Mouse (Mus musculus) kidney, embryonic 14.5 days (tissue): ENCODE results near the gene Ap1g2. TPM values are rescaled to one million over a fixed set of nuclear protein-coding genes. Genes with fewer than 3 reads are reported as not detected.

Experiments
- ATAC-seq: fragments of 200-750 bp; cut with Nextera tagmentation; 2 replicates; pipeline ENCODE4 v1.8.0; 2017; ENCODE audit warnings: moderate number of reproducible peaks, mild to moderate bottlenecking, moderate TSS enrichment, moderate library complexity; ENCODE audit not compliant: low FRiP score, low TSS enrichment
- H3K27ac ChIP-seq: fragments of 300-500 bp; sonication (generic); 2 replicates; pipeline ENCODE4 v1.5.1; 2014; ENCODE audit warnings: low read depth, mild to moderate bottlenecking, low read length, moderate library complexity, mixed read lengths
- H3K27me3 ChIP-seq: fragments of 300-500 bp; sonication (generic); 2 replicates; pipeline ENCODE4 v1.6.1; 2014; ENCODE audit warnings: mild to moderate bottlenecking, low read length; ENCODE audit not compliant: control insufficient read depth, insufficient read depth
- H3K36me3 ChIP-seq: fragments of 300-500 bp; sonication (generic); 2 replicates; pipeline ENCODE4 v1.6.1; 2014; ENCODE audit warnings: low read length, mixed read lengths; ENCODE audit not compliant: control insufficient read depth, insufficient read depth
- H3K4me1 ChIP-seq: fragments of 300-500 bp; sonication (generic); 2 replicates; pipeline ENCODE4 v1.6.1; 2014; ENCODE audit warnings: low read length, mixed read lengths; ENCODE audit not compliant: control insufficient read depth, insufficient read depth
- H3K4me2 ChIP-seq: fragments of 300-500 bp; sonication (generic); replicated peaks from 2 replicates; pipeline ENCODE4 v1.6.1; 2014; ENCODE audit warnings: low read depth, mild to moderate bottlenecking, low read length
- H3K4me3 ChIP-seq: fragments of 300-500 bp; sonication (generic); 2 replicates; pipeline ENCODE4 v1.5.1; 2014; ENCODE audit warnings: mild to moderate bottlenecking, low read length
- H3K9ac ChIP-seq: fragments of 300-500 bp; sonication (generic); 2 replicates; pipeline ENCODE4 v1.6.1; 2014; ENCODE audit warnings: low read depth, mild to moderate bottlenecking, low read length, moderate library complexity
- H3K9me3 ChIP-seq: fragments of 300-500 bp; sonication (generic); 2 replicates; pipeline ENCODE4 v1.6.1; 2016; ENCODE audit warnings: low read length; ENCODE audit not compliant: control insufficient read depth
- WGBS: fragments of 180-500 bp; shearing (Covaris S2); extraction: QIAGEN DNeasy Blood & Tissue Kit; methylation state at CpG from one replicate; pipeline ENCODE4 v1.1.7; 2014; 5-methylcytosine and 5-hydroxymethylcytosine counted together
- polyA plus RNA-seq: library from polyadenylated mRNA; unstranded; fragments of >200 nt; fragmentation: Nextera tagmentation; extraction: Ambion mirVana; gene quantifications from 2 replicates; pipeline ENCODE4 v1.2.1, GENCODE M21; 2014

Ap1g2 gene
- polyA plus RNA-seq, 1 experiment from 2014 or later = 17.8 TPM

DNA sequence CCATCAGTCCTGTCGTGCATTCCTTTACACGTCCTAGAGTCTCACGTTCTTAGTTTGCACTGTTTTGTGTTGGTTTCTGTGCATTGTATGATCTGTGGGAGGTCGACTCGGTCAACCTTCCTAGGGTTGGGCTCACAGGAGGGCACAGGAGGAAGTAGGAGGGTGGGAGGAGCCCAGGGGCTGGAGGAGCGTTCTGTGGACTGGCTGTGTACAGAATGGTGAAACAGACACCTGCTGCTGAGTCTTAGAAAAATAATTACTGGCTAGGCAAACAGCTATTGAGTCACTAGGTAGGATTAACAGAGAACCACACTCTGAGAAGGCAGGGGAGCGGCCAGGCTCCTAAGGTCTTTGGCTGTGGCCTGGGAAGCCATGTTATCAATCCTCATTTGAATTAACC, 32.9 kb upstream of the Ap1g2 start:
- peak; percentile 66; the same call in 1 of the 2 replicates for ATAC-seq
- H3K4me2 ChIP-seq = no peak overlapping the region
- peaks cover 5% of the 10 kb centered on the region; the same call in 1 of the 2 replicates for H3K4me1 ChIP-seq
- no peak overlapping the region for H3K4me3 ChIP-seq
- no peaks in the 10 kb centered on the region for H3K27me3 ChIP-seq
- 27% methylated on average over 7 of the region's 7 CpGs for WGBS
- no peak overlapping the region for H3K9ac ChIP-seq
- H3K9me3 ChIP-seq = no peaks in the 10 kb centered on the region
- no peaks in the 10 kb centered on the region for H3K36me3 ChIP-seq
- no peak overlapping the region for H3K27ac ChIP-seq

DNA sequence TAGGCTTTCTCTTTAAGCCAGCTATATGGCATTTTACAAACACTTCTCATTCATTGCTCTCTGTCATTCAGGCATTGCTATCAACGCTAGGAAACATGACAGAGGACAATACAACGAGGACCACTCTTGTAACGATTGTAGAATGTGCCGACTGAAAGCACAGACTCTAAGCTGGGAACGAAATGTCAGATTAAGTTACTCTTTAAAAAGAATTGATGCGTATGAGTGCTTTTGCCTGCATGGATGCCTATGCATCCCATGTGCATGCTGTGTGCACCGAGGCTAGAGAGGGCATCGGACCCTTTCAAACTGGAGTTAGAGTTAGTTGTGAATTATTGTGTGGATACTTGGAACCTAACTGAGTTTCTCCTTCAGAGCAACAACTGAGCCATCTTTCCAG, 29.3 kb upstream of the Ap1g2 start:
- Histone ChIP-seq H3K4me2 (no peak overlapping the region), H3K4me3 (no peak overlapping the region), H3K27me3 (no peaks in the 10 kb centered on the region), H3K9me3 (no peaks in the 10 kb centered on the region), H3K27ac (no peak overlapping the region), H3K9ac (no peak overlapping the region), H3K36me3 (no peaks in the 10 kb centered on the region), H3K4me1 (peaks cover 5% of the 10 kb centered on the region; the same call in 1 of the 2 replicates)
- 55% methylated on average over 8 of the region's 8 CpGs for WGBS
- no peak for ATAC-seq

DNA sequence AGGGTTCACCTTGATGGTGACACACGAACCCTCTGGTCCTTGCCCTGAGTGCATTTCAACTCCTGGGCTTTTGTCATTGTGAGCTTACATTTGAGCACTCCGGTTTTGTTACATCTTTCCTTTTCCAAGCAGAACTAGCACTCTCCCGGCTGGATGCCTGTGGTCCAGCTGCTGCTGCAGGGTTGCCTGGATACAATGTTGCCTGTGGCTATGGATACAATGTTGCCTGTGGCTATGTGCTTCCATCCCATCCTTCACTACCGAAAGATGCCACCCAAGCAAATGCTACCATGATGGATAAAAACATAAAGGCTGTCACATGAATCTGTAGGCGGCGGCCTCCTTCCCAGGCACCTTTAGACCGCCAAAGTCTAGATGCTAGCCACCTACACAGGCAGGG, 20.1 kb upstream of the Ap1g2 start:
- Histone ChIP-seq H3K9ac (no peak overlapping the region), H3K9me3 (no peaks in the 10 kb centered on the region), H3K27me3 (no peaks in the 10 kb centered on the region), H3K4me3 (no peak overlapping the region), H3K27ac (no peak overlapping the region), H3K4me2 (no peak overlapping the region), H3K4me1 (no peaks in the 10 kb centered on the region), H3K36me3 (no peaks in the 10 kb centered on the region)
- no peak for ATAC-seq
- WGBS = 92% methylated on average over 7 of the region's 7 CpGs

DNA sequence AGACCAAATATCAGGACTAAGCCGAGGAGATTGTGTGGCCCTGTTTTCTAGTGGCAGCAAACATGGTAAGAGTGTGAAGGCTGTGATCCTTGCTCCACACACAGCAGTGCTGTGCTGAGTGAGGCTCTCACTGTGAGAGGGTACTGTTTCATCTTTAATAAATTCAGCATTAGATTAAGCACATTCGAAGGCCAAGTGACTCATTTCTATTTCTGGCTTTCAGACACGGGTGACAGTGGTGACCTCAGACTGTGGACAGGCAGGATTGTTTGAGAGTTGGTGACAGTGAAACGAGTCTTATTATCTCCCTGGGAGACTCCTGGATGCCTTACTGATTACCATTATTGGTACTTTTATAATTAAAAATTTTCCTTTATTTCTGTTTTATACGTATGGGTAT, 19.3 kb upstream of the Ap1g2 start:
- H3K4me1 ChIP-seq = no peaks in the 10 kb centered on the region
- ATAC-seq = no peak
- no peak overlapping the region for H3K9ac ChIP-seq
- no peaks in the 10 kb centered on the region for H3K27me3 ChIP-seq
- no peaks in the 10 kb centered on the region for H3K9me3 ChIP-seq
- H3K36me3 ChIP-seq = no peaks in the 10 kb centered on the region
- no peak overlapping the region for H3K4me3 ChIP-seq
- H3K4me2 ChIP-seq = no peak overlapping the region
- WGBS = 85% methylated on average over 5 of the region's 5 CpGs
- no peak overlapping the region for H3K27ac ChIP-seq

DNA sequence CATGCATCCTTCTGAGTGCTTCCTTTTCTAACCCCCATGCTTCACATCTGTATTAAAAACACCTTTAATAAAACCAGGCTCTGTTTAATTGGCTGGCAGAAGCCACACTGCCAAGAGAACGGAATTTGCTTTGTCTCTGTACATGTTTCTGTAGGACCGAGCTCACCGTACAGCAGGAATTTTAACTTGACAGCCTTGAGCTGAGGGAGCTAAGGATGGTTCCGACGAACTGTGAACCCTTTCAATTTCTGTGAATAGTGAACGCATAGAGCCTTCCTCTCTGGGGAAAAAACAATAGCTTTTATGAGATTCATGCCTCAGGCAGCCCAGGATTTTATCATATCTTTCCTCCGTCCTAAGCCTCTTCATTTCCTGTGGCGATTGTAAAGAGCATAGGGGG, 16.0 kb upstream of the Ap1g2 start:
- no peak for ATAC-seq
- WGBS = 53% methylated on average over 8 of the region's 8 CpGs
- Histone ChIP-seq H3K4me1 (no peaks in the 10 kb centered on the region), H3K27ac (no peak overlapping the region), H3K9ac (no peak overlapping the region), H3K27me3 (no peaks in the 10 kb centered on the region), H3K4me2 (no peak overlapping the region; the same call in 1 of the 2 replicates), H3K9me3 (no peaks in the 10 kb centered on the region), H3K36me3 (no peaks in the 10 kb centered on the region), H3K4me3 (no peak overlapping the region)

DNA sequence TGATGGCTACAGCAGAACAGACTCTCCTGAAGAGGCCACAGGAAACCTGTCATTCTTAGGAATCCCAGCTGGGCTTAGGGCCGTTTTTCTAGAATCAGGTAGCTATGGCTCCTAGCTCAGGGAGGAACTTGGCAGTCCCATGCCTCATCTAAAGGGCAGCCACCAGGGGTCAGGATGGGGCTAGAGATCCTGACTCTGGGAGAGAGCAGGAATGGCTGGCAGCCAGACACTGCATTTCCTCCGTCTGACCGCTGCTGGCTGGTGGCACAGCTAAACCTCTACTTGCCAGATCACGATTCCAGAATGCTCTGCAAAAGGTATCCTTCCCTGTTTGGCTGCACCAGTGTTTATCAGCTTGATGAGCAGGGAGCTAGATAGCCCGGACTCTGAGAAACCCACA, 15.6 kb upstream of the Ap1g2 start:
- H3K4me1 ChIP-seq = no peaks in the 10 kb centered on the region; the same call in 1 of the 2 replicates
- no peaks in the 10 kb centered on the region for H3K36me3 ChIP-seq
- no peak overlapping the region for H3K9ac ChIP-seq
- peak; percentile 92 for ATAC-seq
- WGBS = 7% methylated on average over 5 of the region's 5 CpGs
- no peak overlapping the region for H3K4me3 ChIP-seq
- H3K27ac ChIP-seq = no peak overlapping the region
- no peaks in the 10 kb centered on the region; the same call in 1 of the 2 replicates for H3K27me3 ChIP-seq
- no peak overlapping the region; the same call in 1 of the 2 replicates for H3K4me2 ChIP-seq
- no peaks in the 10 kb centered on the region for H3K9me3 ChIP-seq

DNA sequence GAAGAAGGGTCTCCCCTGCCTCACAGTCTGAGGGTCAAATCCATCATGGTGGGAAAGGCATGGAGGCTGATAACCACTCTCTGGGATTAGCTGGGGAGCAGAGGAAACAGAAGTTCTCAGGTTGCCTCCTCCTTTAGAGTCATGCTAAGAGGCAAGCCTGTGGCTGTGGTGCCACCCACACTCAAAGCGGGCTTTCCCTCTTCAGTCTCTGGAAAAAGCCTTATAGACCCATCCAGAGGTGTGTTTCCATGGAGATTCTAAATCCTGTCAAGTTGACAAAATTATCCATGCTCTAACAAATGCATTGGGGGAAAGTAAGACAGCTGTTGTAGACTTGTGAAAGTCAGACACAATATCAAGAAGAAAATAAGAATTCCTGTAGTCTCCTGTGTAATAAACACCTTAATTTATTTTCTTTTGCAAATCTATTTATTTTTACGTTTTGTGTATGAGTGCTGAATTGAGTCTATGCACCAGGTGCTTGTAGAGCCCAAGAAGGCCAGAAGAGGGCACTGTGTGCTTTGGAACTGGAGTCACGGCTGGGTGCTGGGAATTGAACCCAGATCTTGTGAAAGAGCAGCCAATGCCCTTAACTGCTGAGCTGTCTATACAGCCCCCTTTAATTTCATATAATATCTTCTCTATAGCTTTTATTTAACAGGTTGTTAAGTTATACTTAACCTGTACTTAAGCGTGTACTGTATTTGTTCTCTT, 13.2 kb upstream of the Ap1g2 start:
- 74% methylated on average over 4 of the region's 4 CpGs for WGBS
- H3K36me3 ChIP-seq = no peaks in the 10 kb centered on the region
- H3K4me1 ChIP-seq = peaks cover 12% of the 10 kb centered on the region; the same call in 1 of the 2 replicates
- no peaks in the 10 kb centered on the region for H3K9me3 ChIP-seq
- H3K4me3 ChIP-seq = no peak overlapping the region
- H3K27me3 ChIP-seq = peaks cover 8% of the 10 kb centered on the region
- no peak overlapping the region for H3K9ac ChIP-seq
- no peak for ATAC-seq
- H3K27ac ChIP-seq = no peak overlapping the region
- H3K4me2 ChIP-seq = no peak overlapping the region

DNA sequence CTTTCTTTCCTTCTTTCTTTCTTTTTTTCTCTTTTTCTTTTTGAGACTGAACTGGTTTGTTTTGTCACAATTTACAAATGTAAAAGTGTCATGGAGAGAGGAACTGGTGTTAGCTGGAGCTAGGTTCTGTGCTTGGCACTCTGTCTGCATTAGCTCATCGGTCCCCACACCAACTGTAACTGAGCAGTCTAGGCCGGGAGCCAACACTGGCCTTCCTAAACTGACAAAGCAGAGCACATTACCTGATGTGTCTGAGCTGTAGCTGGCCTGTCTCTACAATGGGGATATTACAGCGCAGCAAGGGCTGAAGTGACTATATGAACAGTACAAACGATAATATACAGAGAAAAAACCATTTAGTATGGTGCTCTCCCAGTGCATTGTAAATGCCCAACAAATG, 12.5 kb upstream of the Ap1g2 start:
- WGBS = 82% methylated on average over 4 of the region's 4 CpGs
- Histone ChIP-seq H3K4me1 (peaks cover 17% of the 10 kb centered on the region; the same call in 1 of the 2 replicates), H3K27me3 (peaks cover 15% of the 10 kb centered on the region), H3K4me2 (no peak overlapping the region), H3K4me3 (no peak overlapping the region), H3K27ac (no peak overlapping the region), H3K9ac (no peak overlapping the region), H3K9me3 (no peaks in the 10 kb centered on the region), H3K36me3 (no peaks in the 10 kb centered on the region)
- ATAC-seq = no peak

DNA sequence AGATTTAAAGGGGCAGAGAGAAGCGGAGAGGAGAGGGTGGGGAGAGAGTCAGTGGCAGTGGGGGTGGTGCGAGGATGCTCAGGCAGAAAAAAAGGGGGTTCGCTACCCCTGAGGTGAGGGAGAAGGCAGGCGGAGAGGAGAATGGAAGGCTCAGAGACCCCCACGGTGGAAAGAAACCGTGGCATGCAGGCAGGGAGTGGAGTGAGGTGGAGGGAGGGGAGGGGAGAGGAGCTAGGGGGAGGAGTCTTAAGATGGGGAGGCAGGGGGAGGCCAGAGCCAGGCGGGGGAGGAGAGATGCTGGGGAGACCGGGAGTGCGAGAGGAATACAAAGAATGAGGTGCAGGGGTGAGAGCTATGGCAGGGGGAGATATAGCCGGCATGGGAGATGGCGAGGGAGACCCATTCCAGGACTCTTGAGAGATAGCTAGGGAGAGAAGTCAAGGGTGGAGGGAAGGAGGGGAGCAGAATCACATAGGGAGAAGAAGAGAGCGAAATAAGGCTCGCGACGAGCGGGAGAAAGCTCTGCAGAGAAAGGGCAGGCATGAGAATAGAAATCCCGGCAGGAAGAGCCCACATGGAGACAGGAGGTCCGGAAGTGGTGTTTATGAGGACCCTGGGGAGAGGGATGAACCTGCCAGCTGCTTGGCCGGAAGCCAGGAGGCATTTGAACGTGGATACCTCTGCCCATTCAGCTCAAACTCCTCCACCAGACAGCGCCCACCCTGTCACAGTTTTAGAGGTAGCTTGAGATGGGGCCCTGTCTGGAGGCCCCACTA, 10.2 kb upstream of the Ap1g2 start, which contains the start of gene Jph4:
Gene Jph4 (minus strand): TSS at position 511 of the 776 bp plus-strand sequence.
- H3K9me3 ChIP-seq = no peaks in the 10 kb centered on the region
- H3K4me3 ChIP-seq = peak within 1 kb of the TSS; percentile 59
- peaks cover 17% of the 10 kb centered on the region; the same call in 1 of the 2 replicates for H3K4me1 ChIP-seq
- no peak within 1 kb of the TSS for H3K9ac ChIP-seq
- peak within 1 kb of the TSS; percentile 98 for H3K4me2 ChIP-seq
- ATAC-seq = no peak
- no peaks in the 10 kb centered on the region for H3K36me3 ChIP-seq
- H3K27ac ChIP-seq = no peak within 1 kb of the TSS
- WGBS = 5% methylated on average over 21 of the region's 21 CpGs
- H3K27me3 ChIP-seq = peaks cover 28% of the 10 kb centered on the region
